Mouse (Mus musculus) MEL (cell line): ENCODE measurements around the gene Fam221b. TPM values are rescaled to one million over a fixed set of nuclear protein-coding genes. Genes with fewer than 3 reads are reported as not detected.

Experiments
- DNase-seq: peaks from one replicate; pipeline ENCODE4 v3.0.0; 2011; ENCODE audit warnings: low read depth, low spot score
- H3K27ac ChIP-seq: 2 replicates; pipeline ENCODE4 v1.5.1; 2012; ENCODE audit warnings: low read depth, mild to moderate bottlenecking, control low read depth, low read length, moderate library complexity; ENCODE audit not compliant: control insufficient read depth
- H3K27me3 ChIP-seq, 2 experiments: fragments of 150-350 bp in 1 of 2; sonication (generic) in 1 of 2; 2 replicates each; pipeline ENCODE4 v1.6.1; 2012; ENCODE audit warnings: low read length in 2 of 2, mild to moderate bottlenecking in 2 of 2, improper control_type of control experiment in 1 of 2, moderate library complexity in 1 of 2; ENCODE audit not compliant: insufficient read depth in 2 of 2, control insufficient read depth in 1 of 2
- H3K36me3 ChIP-seq, 2 experiments: 2 replicates each; pipeline ENCODE4 v1.6.1; 2012 to 2014; ENCODE audit warnings: low read length in 2 of 2, improper control_type of control experiment in 1 of 2, inconsistent platforms in 1 of 2, mild to moderate bottlenecking in 1 of 2; ENCODE audit not compliant: insufficient read depth in 2 of 2, control insufficient read depth in 1 of 2
- H3K4me1 ChIP-seq, 2 experiments: fragments of 150-350 bp in 1 of 2; sonication (generic) in 1 of 2; 2 replicates each; pipeline ENCODE4 v1.6.1; 2012; ENCODE audit warnings: low read length in 2 of 2, improper control_type of control experiment in 1 of 2, mild to moderate bottlenecking in 1 of 2; ENCODE audit not compliant: insufficient read depth in 2 of 2, control insufficient read depth in 1 of 2
- H3K4me3 ChIP-seq, 2 experiments: fragments of 150-350 bp in 1 of 2; sonication (generic) in 1 of 2; 2 replicates each; pipeline ENCODE4 v1.5.1; 2012; ENCODE audit warnings: low read depth in 2 of 2, low read length in 2 of 2, mild to moderate bottlenecking in 2 of 2, moderate library complexity in 2 of 2, control low read depth in 1 of 2, improper control_type of control experiment in 1 of 2; ENCODE audit not compliant: control insufficient read depth in 1 of 2, insufficient read depth in 1 of 2
- H3K79me2 ChIP-seq: 2 replicates; pipeline ENCODE4 v1.6.1; 2012; ENCODE audit warnings: mild to moderate bottlenecking, low read length, moderate library complexity; ENCODE audit not compliant: control insufficient read depth, poor library complexity, insufficient read depth
- H3K9ac ChIP-seq: 2 replicates; pipeline ENCODE4 v1.6.1; 2012; ENCODE audit warnings: low read depth, mild to moderate bottlenecking, control low read depth, low read length, moderate library complexity; ENCODE audit not compliant: control insufficient read depth, poor library complexity, severe bottlenecking
- H3K9me3 ChIP-seq: fragments of 150-350 bp; sonication (generic); replicated peaks from 2 replicates; pipeline ENCODE4 v1.6.1; 2012; ENCODE audit warnings: mild to moderate bottlenecking, low read length, improper control_type of control experiment, moderate library complexity; ENCODE audit not compliant: insufficient read depth
- BHLHE40 ChIP-seq: IDR thresholded peaks from 2 replicates; pipeline ENCODE4 v1.6.1; 2012; ENCODE audit warnings: low read depth, mild to moderate bottlenecking, inconsistent platforms, low read length, improper control_type of control experiment, borderline replicate concordance
- CHD2 ChIP-seq: IDR thresholded peaks from 2 replicates; pipeline ENCODE4 v1.6.1; 2011; ENCODE audit warnings: low read length, improper control_type of control experiment
- CTCF ChIP-seq, 3 experiments: IDR thresholded peaks in 2 of 3; conservative IDR thresholded peaks in 1 of 3; 2 replicates each; pipeline ENCODE4 v1.5.1; 2011 to 2012; ENCODE audit warnings: low read length in 3 of 3, low read depth in 2 of 3, mild to moderate bottlenecking in 2 of 3, improper control_type of control experiment in 1 of 3, inconsistent platforms in 1 of 3, mixed read lengths in 1 of 3, moderate library complexity in 1 of 3; ENCODE audit not compliant: control insufficient read depth in 1 of 3, insufficient read depth in 1 of 3, poor library complexity in 1 of 3, severe bottlenecking in 1 of 3
- GABPA ChIP-seq: IDR thresholded peaks from 2 replicates; pipeline ENCODE4 v1.6.1; 2012; ENCODE audit warnings: low read depth, mild to moderate bottlenecking, inconsistent platforms, low read length, improper control_type of control experiment, moderate library complexity
- MAFK ChIP-seq: IDR thresholded peaks from 2 replicates; pipeline ENCODE4 v1.6.1; 2011; ENCODE audit warnings: low read depth, mild to moderate bottlenecking, low read length, improper control_type of control experiment, borderline replicate concordance
- MAZ ChIP-seq: IDR thresholded peaks from 2 replicates; pipeline ENCODE4 v1.6.1; 2012; ENCODE audit warnings: low read depth, mild to moderate bottlenecking, inconsistent platforms, low read length, improper control_type of control experiment
- NELFE ChIP-seq: IDR thresholded peaks from 2 replicates; pipeline ENCODE4 v1.6.1; 2011; ENCODE audit warnings: low read depth, low read length, improper control_type of control experiment
- POLR2A ChIP-seq, 2 experiments: IDR thresholded peaks; 2 replicates each; pipeline ENCODE4 v1.6.1; 2011 to 2012; ENCODE audit warnings: low read length in 2 of 2, mild to moderate bottlenecking in 2 of 2, control low read depth in 1 of 2, improper control_type of control experiment in 1 of 2, low read depth in 1 of 2, moderate library complexity in 1 of 2; ENCODE audit not compliant: control insufficient read depth in 1 of 2, insufficient read depth in 1 of 2, poor library complexity in 1 of 2
- POLR2AphosphoS2 ChIP-seq: IDR thresholded peaks from 2 replicates; pipeline ENCODE4 v1.6.1; 2011; ENCODE audit warnings: low read length, improper control_type of control experiment
- RAD21 ChIP-seq: IDR thresholded peaks from 2 replicates; pipeline ENCODE4 v1.6.1; 2011; ENCODE audit warnings: mild to moderate bottlenecking, low read depth, low read length, improper control_type of control experiment
- RCOR1 ChIP-seq: IDR thresholded peaks from 2 replicates; pipeline ENCODE4 v1.6.1; 2012; ENCODE audit warnings: low read depth, mild to moderate bottlenecking, inconsistent platforms, low read length, improper control_type of control experiment
- TCF12 ChIP-seq: IDR thresholded peaks from 2 replicates; pipeline ENCODE4 v1.6.1; 2014; ENCODE audit warnings: low read depth, mild to moderate bottlenecking, inconsistent platforms, low read length, improper control_type of control experiment, moderate library complexity
- USF1 ChIP-seq: IDR thresholded peaks from 2 replicates; pipeline ENCODE4 v1.6.1; 2014; ENCODE audit warnings: low read depth, mild to moderate bottlenecking, inconsistent platforms, low read length, improper control_type of control experiment, moderate library complexity
- polyA plus RNA-seq, 2 experiments: library from polyadenylated mRNA; stranded (reverse) in 1 of 2; unstranded in 1 of 2; fragments of >175 nt in 1 of 2; fragments of >200 nt in 1 of 2; gene quantifications; 2 replicates each; pipeline versions ENCODE4 v1.2.1 to v1.2.4; 2012; ENCODE audit warnings: low replicate concordance in 2 of 2, low read depth in 1 of 2; ENCODE audit not compliant: insufficient read length in 2 of 2, insufficient read depth in 1 of 2, missing spikeins in 1 of 2
- total RNA-seq: library from RNA; depleted of rRNA; stranded (reverse); fragments of 300-350 nt; gene quantifications from 2 replicates; pipeline ENCODE4 v1.2.3, GENCODE M21; 2012

Fam221b gene
- total and polyA plus RNA-seq, 3 experiments: 0.10 to 8.8 TPM; not detected in 1

GRCm38 (mm10) chr4:43631956-43632920, 36.7 kb downstream of the Fam221b start:
- Histone ChIP-seq H3K9me3 (no peaks in the 10 kb centered on the region), H3K36me3 (no peaks in the 10 kb centered on the region), H3K4me3 (peak overlapping the region in 1 of 2 experiments; percentile 57; a peak in 2 of 4 replicates), H3K9ac (peak overlapping the region; percentile 60), H3K27me3 (peaks cover 4 to 6% of the 10 kb centered on the region in 2 experiments), H3K27ac (no peak overlapping the region), H3K4me1 (no peaks in the 10 kb centered on the region; a peak in 1 of 4 replicates), H3K79me2 (no peaks in the 10 kb centered on the region)
- no peak for TF ChIP-seq USF1
- no peak for TF ChIP-seq CHD2
- TF ChIP-seq CTCF (IDR thresholded peaks at IDR 0.05 in 2 of 3, conservative IDR thresholded peaks at IDR 0.05 in 1 of 3; ENCODE audit: control insufficient read depth in 1 of 3, insufficient read depth in 1 of 3, low read depth in 2 of 3, low read length in 3 of 3, poor library complexity in 1 of 3, severe bottlenecking in 1 of 3): no peak
- TF ChIP-seq TCF12: no peak
- no peak for TF ChIP-seq RCOR1
- no peak for TF ChIP-seq POLR2A (IDR thresholded peaks at IDR 0.05; ENCODE audit: control insufficient read depth in 1 of 2, insufficient read depth in 1 of 2, low read depth in 1 of 2, low read length in 2 of 2, poor library complexity in 1 of 2)
- no peak for TF ChIP-seq BHLHE40
- DNase-seq: no peak

- Histone ChIP-seq H3K4me1 (no peaks in the 10 kb centered on the region; a peak in 1 of 4 replicates), H3K36me3 (no peaks in the 10 kb centered on the region), H3K9me3 (no peaks in the 10 kb centered on the region), H3K9ac (peak within 1 kb of the TSS; percentile 60), H3K27me3 (peaks cover 4 to 6% of the 10 kb centered on the region in 2 experiments), H3K4me3 (peak within 1 kb of the TSS; percentile 57 to 65), H3K27ac (no peak within 1 kb of the TSS), H3K79me2 (no peaks in the 10 kb centered on the region)
- DNase-seq: peak; percentile 34
- TF ChIP-seq NELFE: no peak
- no peak for TF ChIP-seq MAZ
- 0 out of 4 replicates have a peak, but pooled peaks of 1 of the 2 experiments have one; percentile 18 for TF ChIP-seq POLR2A (IDR thresholded peaks at IDR 0.05; ENCODE audit: control insufficient read depth in 1 of 2, insufficient read depth in 1 of 2, low read depth in 1 of 2, low read length in 2 of 2, poor library complexity in 1 of 2)
These were observed 37.6 kb downstream of the Fam221b start, which contains the start of gene Npr2 for GRCm38 (mm10) chr4:43631046-43631955. Gene Npr2 (plus strand): TSS chr4:43631935.

- H3K27me3 ChIP-seq: peaks cover 4 to 6% of the 10 kb centered on the region in 2 experiments
- no peak overlapping the region for H3K27ac ChIP-seq
- no peaks in the 10 kb centered on the region for H3K9me3 ChIP-seq
- no peaks in the 10 kb centered on the region for H3K79me2 ChIP-seq
- no peak overlapping the region; the same call in 1 of the 2 replicates for H3K9ac ChIP-seq
- no peaks in the 10 kb centered on the region; a peak in 1 of 4 replicates for H3K4me1 ChIP-seq
- TF ChIP-seq GABPA: no peak
- no peak for TF ChIP-seq MAFK
- TF ChIP-seq POLR2AphosphoS2: no peak
- TF ChIP-seq RAD21: no peak
- DNase-seq: no peak
- H3K4me3 ChIP-seq: peak overlapping the region; percentile 11 to 13; a peak in 2 of 4 replicates
- no peaks in the 10 kb centered on the region for H3K36me3 ChIP-seq
These were observed 38.3 kb downstream of the Fam221b start for GRCm38 (mm10) chr4:43630671-43631045.
